ENCODE assay signal across 9 mouse cellular contexts in the genomic region with DNA sequence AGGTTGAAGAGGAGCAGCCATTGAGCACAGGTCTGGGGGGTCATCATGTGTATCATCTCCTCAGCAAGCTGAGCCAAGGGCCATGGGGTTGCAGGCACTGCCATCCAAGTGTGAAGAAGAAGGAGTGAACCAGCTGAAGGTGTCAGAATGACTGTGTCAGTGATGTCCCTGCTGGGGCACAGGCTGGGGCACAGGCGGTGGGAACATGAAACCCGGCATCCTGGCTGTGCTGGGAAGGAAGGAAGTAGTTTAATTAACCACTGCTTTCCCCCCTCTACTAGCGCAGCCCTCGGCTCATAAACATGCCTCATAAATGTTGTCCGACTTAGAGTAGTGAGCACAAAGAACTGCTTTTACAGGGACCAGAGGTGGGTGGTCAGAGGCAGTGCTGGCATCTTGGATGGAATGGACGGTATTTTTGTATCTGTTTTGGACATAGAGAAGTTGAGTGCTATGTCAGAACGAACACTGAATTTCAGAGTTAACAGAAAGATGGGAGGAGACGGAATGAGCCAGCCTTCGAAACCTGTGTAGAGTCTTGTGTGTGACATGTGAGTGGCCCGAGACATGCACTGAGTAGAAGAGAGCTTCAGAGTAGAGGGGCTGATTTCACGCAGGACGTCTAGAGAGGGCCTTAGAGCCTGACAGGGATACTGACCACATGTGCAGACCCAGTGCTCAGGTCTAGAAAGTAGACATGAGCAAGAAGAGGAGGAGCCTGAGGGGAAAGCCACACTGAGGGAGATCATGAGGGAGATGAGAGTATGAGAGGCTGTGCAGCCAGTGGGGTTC. TPM values are rescaled to one million over a fixed set of nuclear protein-coding genes. Genes with fewer than 3 reads are reported as not detected.
DNase-seq lines count a peak whose midpoint lies in the region; ATAC-seq and TF ChIP-seq lines count a peak whose summit lies in the region.
"Had no signal": no experiment of that assay in that cellular context is flagged by ENCODE, and none has a peak within 500 bp of the region (broad histone marks: within the 10 kb centered on the region; RNA-seq: fewer than 3 reads in every experiment).

No protein-coding gene starts in this region.

- peaks cover 22% of the 10 kb centered on the region for H3K36me3 ChIP-seq in kidney, embryonic 14.5 days (ENCODE audit: control insufficient read depth, insufficient read depth, low read length)
- peaks cover 2% of the 10 kb centered on the region; the same call in 1 of the 2 replicates for H3K36me3 ChIP-seq in kidney, adult 2 months (ENCODE audit: control insufficient read depth, insufficient read depth, low read length)
- peaks cover 26% of the 10 kb centered on the region for H3K36me3 ChIP-seq in midbrain, embryonic 13.5 days
- H3K36me3 ChIP-seq in midbrain, embryonic 14.5 days (ENCODE audit: control insufficient read depth, insufficient read depth, low read length): peaks cover 25% of the 10 kb centered on the region
- peaks cover 2% of the 10 kb centered on the region; the same call in 1 of the 2 replicates for H3K36me3 ChIP-seq in limb, embryonic 11.5 days (ENCODE audit: control insufficient read depth, insufficient read depth, low read length)
- H3K36me3 ChIP-seq in neural tube, embryonic 15.5 days: peaks cover 18% of the 10 kb centered on the region

- intact Hi-C loops in left cerebral cortex, adult 2 months (cut with DNase I): loop anchor here (2.0 kb wide), 4 partner anchors 31 to 229 kb away; a partner anchor contains a TSS

- peak overlapping the region; percentile 84 for H3K27ac ChIP-seq in kidney, embryonic 14.5 days (ENCODE audit: low read depth, low read length)
- H3K27ac ChIP-seq in kidney, adult 2 months (ENCODE audit: insufficient read depth, low read depth, low read length): no peak overlapping the region
- no peak overlapping the region for H3K27ac ChIP-seq in midbrain, embryonic 13.5 days
- no peak overlapping the region for H3K27ac ChIP-seq in midbrain, embryonic 14.5 days (replicated peaks; ENCODE audit: low read depth, low read length)
- peak overlapping the region; percentile 82 for H3K27ac ChIP-seq in limb, embryonic 11.5 days (replicated peaks; ENCODE audit: low read depth, low read length)
- 0 out of 2 replicates have a peak overlapping the region, but pooled peaks have one; percentile 3 for H3K27ac ChIP-seq in neural tube, embryonic 15.5 days (replicated peaks)
- no peak overlapping the region for H3K27ac ChIP-seq in left cerebral cortex, adult 2 months

- no peak for DNase-seq in kidney, adult 2 months
- no peak for DNase-seq in midbrain, embryonic 14.5 days
- peak; percentile 73 for DNase-seq in limb, embryonic 11.5 days (ENCODE audit: low spot score)
- DNase-seq in left cerebral cortex, adult 2 months (ENCODE audit: extremely low spot score in 1 of 2, low spot score in 2 of 2): no peak
- DNase-seq in gastrocnemius, adult 8-10 months (ENCODE audit: low spot score in 2 of 2): no peak

- no peaks in the 10 kb centered on the region for H3K27me3 ChIP-seq in kidney, embryonic 14.5 days (ENCODE audit: control insufficient read depth, insufficient read depth, low read length)
- no peaks in the 10 kb centered on the region for H3K27me3 ChIP-seq in kidney, adult 2 months (replicated peaks; ENCODE audit: control insufficient read depth, insufficient read depth, low read length)
- H3K27me3 ChIP-seq in midbrain, embryonic 13.5 days: no peaks in the 10 kb centered on the region
- H3K27me3 ChIP-seq in midbrain, embryonic 14.5 days (ENCODE audit: control insufficient read depth, insufficient read depth, low read length): no peaks in the 10 kb centered on the region
- H3K27me3 ChIP-seq in limb, embryonic 11.5 days (ENCODE audit: control insufficient read depth, insufficient read depth, low read length): no peaks in the 10 kb centered on the region
- H3K27me3 ChIP-seq in neural tube, embryonic 15.5 days (replicated peaks): no peaks in the 10 kb centered on the region
- H3K27me3 ChIP-seq: heart, embryonic 12.5 days had no signal

- no peak overlapping the region for H3K4me2 ChIP-seq in kidney, embryonic 14.5 days (replicated peaks; ENCODE audit: low read depth, low read length)
- H3K4me2 ChIP-seq in midbrain, embryonic 13.5 days (replicated peaks): no peak overlapping the region
- no peak overlapping the region for H3K4me2 ChIP-seq in midbrain, embryonic 14.5 days (ENCODE audit: low read length)
- H3K4me2 ChIP-seq in limb, embryonic 11.5 days (ENCODE audit: low read depth, severe bottlenecking): peak overlapping the region; percentile 25; the same call in 1 of the 2 replicates
- no peak overlapping the region for H3K4me2 ChIP-seq in neural tube, embryonic 15.5 days
- H3K4me2 ChIP-seq: heart, embryonic 12.5 days had no signal

- no peak overlapping the region for H3K4me3 ChIP-seq in kidney, embryonic 14.5 days (ENCODE audit: low read length)
- H3K4me3 ChIP-seq in kidney, adult 2 months (ENCODE audit: insufficient read depth, low read depth, low read length): no peak overlapping the region
- H3K4me3 ChIP-seq in midbrain, embryonic 13.5 days (replicated peaks): no peak overlapping the region
- no peak overlapping the region for H3K4me3 ChIP-seq in midbrain, embryonic 14.5 days (replicated peaks; ENCODE audit: low read depth, low read length)
- H3K4me3 ChIP-seq in limb, embryonic 11.5 days (ENCODE audit: low read depth, low read length): no peak overlapping the region
- H3K4me3 ChIP-seq in neural tube, embryonic 15.5 days (replicated peaks): no peak overlapping the region
- H3K4me3 ChIP-seq in left cerebral cortex, adult 2 months: no peak overlapping the region
- H3K4me3 ChIP-seq: heart, embryonic 12.5 days had no signal

- H3K4me1 ChIP-seq in kidney, embryonic 14.5 days (ENCODE audit: control insufficient read depth, insufficient read depth, low read length): peaks cover 52% of the 10 kb centered on the region
- peaks cover 6% of the 10 kb centered on the region; the same call in 1 of the 2 replicates for H3K4me1 ChIP-seq in kidney, adult 2 months (ENCODE audit: control insufficient read depth, insufficient read depth, low read length)
- H3K4me1 ChIP-seq in midbrain, embryonic 13.5 days (replicated peaks): peaks cover 26% of the 10 kb centered on the region
- H3K4me1 ChIP-seq in midbrain, embryonic 14.5 days (ENCODE audit: control insufficient read depth, insufficient read depth, low read length): peaks cover 2% of the 10 kb centered on the region; the same call in 1 of the 2 replicates
- peaks cover 37% of the 10 kb centered on the region for H3K4me1 ChIP-seq in limb, embryonic 11.5 days (ENCODE audit: control insufficient read depth, insufficient read depth, low read length)
- peaks cover 44% of the 10 kb centered on the region for H3K4me1 ChIP-seq in neural tube, embryonic 15.5 days

- WGBS in kidney, embryonic 14.5 days: 22% methylated on average over 12 of the region's 12 CpGs
- WGBS in kidney, adult 2 months: 59% methylated on average over 12 of the region's 12 CpGs
- 84% methylated on average over 12 of the region's 12 CpGs for WGBS in midbrain, embryonic 13.5 days
- 82% methylated on average over 12 of the region's 12 CpGs for WGBS in midbrain, embryonic 14.5 days
- 21% methylated on average over 12 of the region's 12 CpGs for WGBS in limb, embryonic 11.5 days
- 50% methylated on average over 12 of the region's 12 CpGs for WGBS in neural tube, embryonic 15.5 days

- TF ChIP-seq POLR2A in kidney, adult 2 months (IDR thresholded peaks at IDR 0.05; ENCODE audit: low read depth, low read length): no peak

- ATAC-seq in kidney, embryonic 14.5 days (ENCODE audit: low FRiP score, low TSS enrichment): peak; percentile 87
- peak; percentile 6; the same call in 1 of the 2 replicates for ATAC-seq in midbrain, embryonic 13.5 days
- ATAC-seq in midbrain, embryonic 14.5 days (ENCODE audit: low FRiP score, low TSS enrichment): no peak
- ATAC-seq in limb, embryonic 11.5 days (ENCODE audit: insufficient number of reproducible peaks, low FRiP score, low TSS enrichment, low read depth): peak; percentile 78
- ATAC-seq in neural tube, embryonic 15.5 days (ENCODE audit: low FRiP score): peak; percentile 37; the same call in 1 of the 2 replicates

- TF ChIP-seq CTCF in kidney, adult 2 months (conservative IDR thresholded peaks at IDR 0.05; ENCODE audit: insufficient read depth, insufficient read length, low read depth, low read length): no peak
- no peak for TF ChIP-seq CTCF in left cerebral cortex, adult 2 months (IDR thresholded peaks at IDR 0.05)

- H3K9ac ChIP-seq in kidney, embryonic 14.5 days (ENCODE audit: low read depth, low read length): 0 out of 2 replicates have a peak overlapping the region, but pooled peaks have one; percentile 20
- no peak overlapping the region for H3K9ac ChIP-seq in midbrain, embryonic 13.5 days (replicated peaks)
- no peak overlapping the region for H3K9ac ChIP-seq in midbrain, embryonic 14.5 days (replicated peaks; ENCODE audit: low read length)
- peak overlapping the region; percentile 30; the same call in 1 of the 2 replicates for H3K9ac ChIP-seq in limb, embryonic 11.5 days (ENCODE audit: low read length)
- no peak overlapping the region for H3K9ac ChIP-seq in neural tube, embryonic 15.5 days (replicated peaks)
- H3K9ac ChIP-seq: heart, embryonic 12.5 days had no signal

- no peaks in the 10 kb centered on the region for H3K9me3 ChIP-seq in kidney, embryonic 14.5 days (ENCODE audit: control insufficient read depth, low read length)
- no peaks in the 10 kb centered on the region for H3K9me3 ChIP-seq in midbrain, embryonic 13.5 days
- no peaks in the 10 kb centered on the region for H3K9me3 ChIP-seq in midbrain, embryonic 14.5 days (ENCODE audit: control insufficient read depth, low read length)
- H3K9me3 ChIP-seq in limb, embryonic 11.5 days (ENCODE audit: control insufficient read depth, low read length): no peaks in the 10 kb centered on the region
- no peaks in the 10 kb centered on the region for H3K9me3 ChIP-seq in neural tube, embryonic 15.5 days (replicated peaks)
- H3K9me3 ChIP-seq: heart, embryonic 12.5 days had no signal

RNA-seq across cellular contexts. Expression of a gene that starts 31.4 kb away (rescaled TPM):
- polyA plus RNA-seq in kidney, embryonic 14.5 days (2014; fragmentation: Nextera tagmentation; extraction: Ambion mirVana): 29.9 and 32.7 TPM in 2 replicates
- polyA plus RNA-seq in kidney, adult 2 months (2012; rRNA removed): 41.2 and 42.7 TPM in 2 replicates
- polyA plus RNA-seq in midbrain, embryonic 13.5 days (2015; fragmentation: Nextera tagmentation; extraction: Ambion mirVana): 10.8 and 14.5 TPM in 2 replicates
- 15.5 and 18.5 TPM in 2 replicates for polyA plus RNA-seq in midbrain, embryonic 14.5 days (2014; fragmentation: Nextera tagmentation; extraction: Ambion mirVana)
- 31.6 and 43.0 TPM in 2 replicates for polyA plus RNA-seq in limb, embryonic 11.5 days (2014; fragmentation: Nextera tagmentation; extraction: Ambion mirVana)
- polyA plus RNA-seq in neural tube, embryonic 15.5 days (2015; fragmentation: Nextera tagmentation; extraction: Ambion mirVana): 9.7 and 11.1 TPM in 2 replicates
- 10 to 100 TPM; 35.4 to 42.5 TPM for total RNA-seq in left cerebral cortex, adult 2 months (2021)
- total RNA-seq in gastrocnemius, adult 8-10 months (2022): 10 to 100 TPM; 51.3 to 60.1 (median 53.4) TPM

Comparison
In these comparisons a context has a peak if more than half of its experiments do, and no peak if none do; other contexts are left out.
1. H3K27ac ChIP-seq: peak in kidney, embryonic 14.5 days (single experiment), limb, embryonic 11.5 days (single experiment) and neural tube, embryonic 15.5 days (single experiment); none in kidney, adult 2 months (single experiment), midbrain, embryonic 13.5 days (single experiment), midbrain, embryonic 14.5 days (single experiment) and left cerebral cortex, adult 2 months (single experiment).
2. H3K9ac ChIP-seq: peak in kidney, embryonic 14.5 days (single experiment) and limb, embryonic 11.5 days (single experiment); none in midbrain, embryonic 13.5 days (single experiment), midbrain, embryonic 14.5 days (single experiment) and neural tube, embryonic 15.5 days (single experiment).